Comparison of ENCODE assay signal across 16 mouse cellular contexts in genomic region chr1:106740735-106741134, GRCm38 (mm10).
"Had no signal": no experiment of that assay in that cellular context is flagged by ENCODE, and none has a peak within 500 bp of the region (broad histone marks: within the 10 kb centered on the region; RNA-seq: fewer than 3 reads in every experiment).

No protein-coding gene starts in this region.

- H3K4me1 ChIP-seq: kidney, embryonic 15.5 days; liver, embryonic 12.5 days; liver, embryonic 15.5 days; lung, embryonic 15.5 days; midbrain, embryonic 10.5 days; midbrain, embryonic 13.5 days had no signal

- H3K9ac ChIP-seq: kidney, embryonic 15.5 days; liver, embryonic 12.5 days; liver, embryonic 15.5 days; lung, embryonic 15.5 days; midbrain, embryonic 13.5 days had no signal

- H3K9me3 ChIP-seq: kidney, embryonic 15.5 days; liver, embryonic 12.5 days; liver, embryonic 15.5 days; lung, embryonic 15.5 days; megakaryocyte, embryonic 14.5 days; midbrain, embryonic 10.5 days; midbrain, embryonic 13.5 days had no signal

- H3K27me3 ChIP-seq: kidney, embryonic 15.5 days; liver, embryonic 12.5 days; liver, embryonic 15.5 days; lung, embryonic 15.5 days; megakaryocyte, embryonic 14.5 days; midbrain, embryonic 13.5 days had no signal

- ATAC-seq: liver, embryonic 12.5 days; midbrain, embryonic 13.5 days had no signal

- H3K27ac ChIP-seq: kidney, embryonic 15.5 days; left cerebral cortex, adult 2 months; liver, embryonic 12.5 days; liver, embryonic 15.5 days; lung, embryonic 15.5 days; midbrain, embryonic 10.5 days; midbrain, embryonic 13.5 days had no signal

- H3K4me3 ChIP-seq: kidney, embryonic 15.5 days; left cerebral cortex, adult 2 months; liver, embryonic 12.5 days; liver, embryonic 15.5 days; lung, embryonic 15.5 days; megakaryocyte, embryonic 14.5 days; midbrain, embryonic 10.5 days; midbrain, embryonic 13.5 days had no signal

- H3K4me2 ChIP-seq: kidney, embryonic 15.5 days; liver, embryonic 12.5 days; liver, embryonic 15.5 days; lung, embryonic 15.5 days; midbrain, embryonic 13.5 days had no signal

- DNase-seq: kidney, adult 2 months; kidney, postnatal 10 days; kidney, postnatal 36 days; layer of hippocampus, postnatal 36 days; lung, adult 18-20 months; lung, postnatal 10 days; lung, postnatal 36 days; thymus, postnatal 25 days had no signal
